Mouse (Mus musculus) ZHBTc4 (cell line): ENCODE results near the gene Heatr6.
A peak's percentile ranks its signal among the peaks of the same experiment; 100 is the strongest.

Experiments used
- DNase-seq: peaks from one replicate; pipeline ENCODE4 v3.0.0-alpha.2; 2011; ENCODE audit warnings: low read depth, low spot score

Gene Heatr6

GRCm38 (mm10) chr11:83753581-83754181 lies at the start of gene Heatr6:
TSS of gene Heatr6 (plus strand) at chr11:83753696.
- DNase-seq: peak; percentile 95

- no peak for DNase-seq
These were observed 49.8 kb upstream of the Heatr6 start, which contains the start of gene Wfdc17 for GRCm38 (mm10) chr11:83703705-83704104. TSS of gene Wfdc17 (plus strand) at chr11:83703991.

DNA sequence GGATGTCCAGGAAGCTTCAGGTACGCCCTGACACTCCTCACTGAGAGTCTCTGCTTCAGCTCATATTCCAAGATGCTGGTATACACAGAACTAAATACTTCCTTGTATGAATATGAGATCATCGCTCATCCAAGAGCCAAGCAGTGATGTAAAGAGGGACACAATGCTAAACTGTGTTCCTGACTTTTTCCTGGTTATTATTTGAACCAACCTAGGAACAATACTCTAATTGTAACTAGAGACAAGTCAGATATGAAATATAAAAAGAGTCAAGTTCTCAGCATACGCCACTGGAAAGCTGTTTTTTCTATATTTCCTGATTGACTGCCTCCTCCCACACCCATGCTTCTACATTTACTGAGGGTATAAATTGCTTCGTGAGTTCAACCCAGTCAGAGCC lies 44.8 kb upstream of the Heatr6 start, which contains the start of gene Wfdc18:
Gene Wfdc18 (plus strand): TSS at position 301 of the 400 bp plus-strand sequence.
- no peak for DNase-seq

DNA sequence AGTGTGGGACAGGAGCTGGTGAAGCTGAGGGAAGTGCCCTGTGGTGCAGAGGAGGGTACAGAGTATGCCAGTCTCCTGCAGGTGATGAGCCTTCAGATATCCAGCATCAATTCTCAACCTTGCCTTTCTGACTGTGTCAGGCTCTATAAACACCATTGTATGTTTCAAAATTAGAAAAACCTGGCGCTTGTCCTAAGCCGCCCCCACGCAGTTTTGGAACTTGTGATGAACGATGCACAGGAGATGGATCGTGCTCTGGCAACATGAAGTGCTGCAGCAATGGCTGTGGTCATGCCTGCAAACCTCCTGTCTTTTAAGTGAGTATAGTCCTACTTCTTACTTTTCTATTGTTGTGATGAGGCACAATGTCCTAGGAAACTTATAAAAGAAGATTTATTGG lies 43.8 kb upstream of the Heatr6 start:
- DNase-seq: no peak

- DNase-seq: no peak
These were observed 40.8 kb upstream of the Heatr6 start for GRCm38 (mm10) chr11:83712671-83713070.

DNA sequence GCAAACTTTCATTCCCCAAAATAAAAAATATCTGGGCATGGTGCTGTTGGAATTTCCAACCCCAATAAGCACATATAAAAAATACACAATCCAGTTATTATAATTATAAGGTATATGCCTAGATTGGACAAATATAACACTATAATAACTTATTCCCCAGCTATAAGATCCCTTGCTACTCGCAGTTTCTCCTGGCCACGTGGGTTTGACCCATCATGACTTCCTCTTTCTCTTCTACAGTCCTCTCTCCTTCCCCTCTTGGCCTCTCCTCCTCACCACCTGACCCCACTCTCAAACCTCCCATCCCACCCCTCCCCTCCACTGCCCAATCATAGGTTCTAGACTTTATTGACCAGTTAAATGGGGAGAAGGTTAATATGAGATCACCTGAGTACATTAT lies 39.6 kb upstream of the Heatr6 start:
- no peak for DNase-seq

DNA sequence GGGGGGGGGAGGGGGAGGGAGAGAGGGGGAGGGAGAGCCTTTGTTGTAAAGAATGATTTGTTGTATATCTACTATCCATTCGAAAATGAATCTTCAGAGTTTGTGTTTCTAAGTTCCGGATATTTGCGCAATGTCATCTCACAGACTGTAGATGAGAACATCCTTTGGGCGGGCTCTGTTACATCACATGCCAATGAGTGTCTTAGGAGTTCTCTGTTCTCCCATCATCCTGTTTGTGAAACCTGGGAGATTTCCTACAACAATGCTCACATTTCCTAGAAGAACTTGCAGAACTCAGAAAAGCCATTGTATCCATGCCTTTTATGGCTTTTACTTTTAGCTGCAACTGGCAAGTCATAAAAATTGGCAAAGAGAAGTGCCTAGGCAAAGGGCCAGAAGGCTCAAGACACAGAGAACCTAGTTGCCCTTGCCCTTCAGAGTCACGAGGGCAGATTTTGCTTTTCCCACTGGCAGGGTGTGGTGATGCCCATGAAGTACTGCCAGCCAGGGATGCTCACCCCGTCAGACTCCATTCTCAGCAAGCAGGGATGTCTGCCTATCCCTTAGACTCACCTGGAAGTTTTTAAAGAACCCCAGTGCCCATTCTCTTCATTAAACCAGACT lies 36.3 kb upstream of the Heatr6 start:
- no peak for DNase-seq

DNA sequence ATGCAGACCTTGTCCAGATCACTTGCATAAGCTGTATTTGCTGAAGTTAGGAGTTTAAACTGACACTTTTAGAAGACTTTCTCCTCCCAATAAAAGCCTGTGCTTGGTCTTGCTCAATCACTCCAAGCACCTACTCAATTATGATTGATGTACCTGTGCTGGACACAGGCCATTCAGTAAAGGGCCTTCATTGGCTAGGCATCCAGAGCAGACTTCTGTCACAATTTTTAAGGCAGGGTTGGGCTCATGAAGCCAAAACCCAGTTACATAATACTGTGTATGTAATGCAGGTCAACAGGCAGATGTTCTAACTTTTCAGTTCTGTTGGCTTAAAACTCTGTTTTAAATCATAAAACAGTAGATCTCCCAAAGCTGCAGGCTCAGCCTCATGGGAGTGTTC lies 32.7 kb upstream of the Heatr6 start:
- DNase-seq: no peak

DNA sequence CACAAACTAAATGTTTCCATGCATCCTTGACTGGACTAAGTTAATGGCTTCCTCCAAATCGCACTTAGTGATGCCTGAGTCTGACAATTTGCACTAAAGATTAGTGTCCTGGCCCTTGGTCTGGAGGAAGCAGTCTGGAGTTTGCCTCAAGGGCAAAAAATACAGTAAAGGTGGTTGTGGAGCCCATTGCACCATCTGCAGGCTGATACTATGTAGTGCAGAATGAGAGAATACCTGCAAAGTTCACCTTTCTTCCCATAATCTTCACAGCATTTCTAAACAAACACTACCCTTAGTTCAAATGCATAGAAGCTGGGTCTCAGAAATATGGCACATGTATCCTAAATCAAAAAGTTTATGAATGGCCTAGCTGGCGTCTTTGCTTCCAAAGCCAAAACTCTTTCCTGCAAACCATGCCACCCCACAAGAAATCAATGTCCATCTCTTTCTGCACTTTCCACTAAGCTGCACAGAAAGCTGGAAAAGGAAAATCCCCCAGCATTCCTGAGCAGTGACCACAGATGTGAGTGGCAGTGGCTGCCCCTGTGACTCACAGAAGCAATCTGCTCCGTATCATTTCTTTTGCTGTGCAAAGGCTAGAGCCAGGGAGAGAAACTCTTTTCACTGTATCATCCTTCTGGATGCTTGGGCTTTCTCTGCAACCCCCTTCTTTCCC lies 24.6 kb upstream of the Heatr6 start:
- DNase-seq: peak; percentile 26

DNA sequence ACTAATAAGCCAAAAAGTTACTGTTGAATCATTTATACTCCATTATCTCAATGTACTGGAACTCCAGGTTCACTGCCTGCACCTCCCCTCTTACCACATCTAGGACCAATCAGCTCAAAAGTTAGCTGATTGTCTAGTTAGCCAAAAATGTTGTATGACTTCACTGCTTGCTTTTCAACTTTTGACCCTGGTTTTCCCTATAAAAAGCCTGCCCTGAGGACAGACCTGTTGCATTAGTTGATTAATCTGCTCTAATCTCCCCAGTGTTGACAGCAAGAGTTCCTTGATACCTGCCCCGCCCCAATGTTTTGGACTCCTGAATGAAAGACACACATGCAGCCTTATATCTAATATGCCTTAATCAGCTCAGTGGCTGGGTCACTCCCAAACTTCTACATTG lies 22.4 kb upstream of the Heatr6 start:
- no peak for DNase-seq

- DNase-seq: no peak
These were observed 20.3 kb upstream of the Heatr6 start for GRCm38 (mm10) chr11:83733071-83733640.

DNA sequence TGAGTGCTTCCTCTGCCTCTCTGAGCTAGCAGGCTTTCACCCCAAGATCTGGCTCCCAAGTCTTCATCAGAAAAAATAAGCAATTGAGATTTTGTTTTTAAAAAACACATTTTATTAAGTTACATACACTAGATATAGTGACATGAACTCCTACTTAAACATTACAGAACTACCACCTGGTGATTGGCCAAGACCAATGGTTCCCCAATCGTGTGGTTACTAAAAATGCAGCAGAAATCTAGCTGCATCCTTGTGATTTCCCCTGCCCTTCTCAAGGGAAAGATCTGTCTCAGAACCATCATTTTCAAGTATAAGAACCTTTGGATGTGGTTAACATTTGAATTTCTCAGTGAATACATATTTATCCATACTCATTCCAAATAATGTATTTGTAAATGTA lies 19.3 kb upstream of the Heatr6 start:
- DNase-seq: no peak

GRCm38 (mm10) chr11:83735881-83736280 lies 17.6 kb upstream of the Heatr6 start:
- no peak for DNase-seq

- no peak for DNase-seq
These were observed 16.4 kb upstream of the Heatr6 start for GRCm38 (mm10) chr11:83737109-83737558.

GRCm38 (mm10) chr11:83739241-83739640 lies 14.3 kb upstream of the Heatr6 start:
- peak; percentile 64 for DNase-seq

DNA sequence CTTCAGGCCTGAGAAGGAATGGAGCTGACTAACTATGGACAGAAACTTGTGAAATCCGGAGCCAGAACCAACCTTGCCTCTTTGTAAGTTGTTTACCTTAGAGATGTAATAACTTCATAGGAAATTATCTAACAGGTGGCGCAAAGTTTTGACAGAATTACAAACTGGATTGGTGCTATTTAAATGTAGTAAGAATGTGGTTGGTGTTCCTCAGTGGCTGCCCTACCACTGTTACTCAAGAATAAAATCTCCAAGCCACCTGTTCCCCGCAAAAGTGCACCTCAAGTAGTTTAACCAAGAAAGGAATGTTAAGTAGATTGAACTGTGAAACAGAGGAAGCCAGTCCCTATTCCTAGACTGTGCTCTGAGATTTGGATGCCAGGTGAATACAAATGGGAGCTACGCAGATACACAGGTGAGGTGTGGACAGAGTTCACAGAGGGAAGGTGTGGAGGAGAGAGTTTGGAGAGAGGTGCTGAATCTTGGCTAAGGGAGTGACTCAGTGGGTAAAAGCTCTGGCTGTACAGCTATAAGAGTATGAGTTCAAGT lies 13.0 kb upstream of the Heatr6 start:
- no peak for DNase-seq

- no peak for DNase-seq
These were observed 11.7 kb upstream of the Heatr6 start for GRCm38 (mm10) chr11:83741841-83742240.

- DNase-seq: no peak
These were observed 10.7 kb upstream of the Heatr6 start for GRCm38 (mm10) chr11:83742731-83743355.

DNA sequence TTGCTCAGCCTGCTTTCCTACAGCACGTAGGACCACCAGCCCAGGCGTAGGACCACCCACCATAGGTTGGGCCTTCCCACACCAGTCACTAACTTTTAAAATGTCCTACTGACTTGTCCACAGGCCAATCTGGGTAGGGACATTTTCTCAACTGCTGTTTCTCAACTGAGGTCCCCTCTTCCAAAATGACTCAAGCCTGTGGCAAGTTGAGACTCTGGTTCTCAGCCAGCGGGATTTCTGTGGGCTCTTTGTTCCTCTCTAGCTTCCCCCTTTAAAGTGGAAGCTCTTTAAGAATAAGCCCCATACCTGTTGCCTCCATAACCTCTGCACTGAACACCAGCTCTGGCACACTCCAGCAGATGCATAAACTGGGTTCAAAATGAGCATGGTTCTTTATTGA lies 10.0 kb upstream of the Heatr6 start:
- no peak for DNase-seq

GRCm38 (mm10) chr11:83746152-83746551 lies 7.3 kb upstream of the Heatr6 start:
- no peak for DNase-seq

GRCm38 (mm10) chr11:83746681-83747080 lies 6.8 kb upstream of the Heatr6 start, which contains the start of gene Wfdc21:
TSS of gene Wfdc21 (plus strand) at chr11:83746940.
- DNase-seq: no peak
